Mouse (Mus musculus) heart, adult 2 months (tissue): ENCODE measurements around the gene Celf2.

Source experiments
- CTCF ChIP-seq: fragments of 200-600 bp; IDR thresholded peaks from 2 replicates; pipeline ENCODE4 v1.8.1; 2022; ENCODE audit warnings: antibody characterized with exemption, mild to moderate bottlenecking, moderate library complexity
- EP300 ChIP-seq: fragments of 200-500 bp; IDR thresholded peaks from 2 replicates; pipeline ENCODE4 v1.6.1; 2011; ENCODE audit warnings: low read depth, low read length, control low read depth; ENCODE audit not compliant: insufficient read depth
- POLR2A ChIP-seq: fragments of 200-500 bp; IDR thresholded peaks from 2 replicates; pipeline ENCODE4 v1.6.1; 2011; ENCODE audit warnings: mild to moderate bottlenecking, low read depth, low read length, control low read depth; ENCODE audit not compliant: insufficient read depth

GRCm38 (mm10) chr2:6538031-6538430, 971.3 kb downstream of the Celf2 start:
- TF ChIP-seq CTCF (no peak), POLR2A (no peak), EP300 (no peak)
